Mouse (Mus musculus) hematopoietic stem cell, adult 5-6 weeks (primary cell): ENCODE measurements around the gene Pram1. TPM values are rescaled to one million over a fixed set of nuclear protein-coding genes. Genes with fewer than 3 reads are reported as not detected.

Experiments used
- ATAC-seq, 2 experiments: fragments of 125-278 bp in 1 of 2; replicated peaks in 1 of 2; 2 replicates each; pipeline ENCODE4 v1.8.0; 2016 to 2017; ENCODE audit warnings: inconsistent platforms in 2 of 2, mild to moderate bottlenecking in 2 of 2, moderate number of reproducible peaks in 2 of 2, low read depth in 1 of 2, moderate TSS enrichment in 1 of 2; ENCODE audit not compliant: low FRiP score in 2 of 2, poor library complexity in 2 of 2, severe bottlenecking in 2 of 2, insufficient read depth in 1 of 2, low TSS enrichment in 1 of 2
- total RNA-seq: library from RNA; stranded (forward); fragments of 172-1452, 232-1000 nt; gene quantifications from 2 replicates; pipeline ENCODE4 v1.2.3, GENCODE M21; 2017

The Pram1 gene
- total RNA-seq, 1 experiment from 2014 or later, result 2.7 TPM

- ATAC-seq, result no peak
Observed at GRCm38 (mm10) chr17:33644068-33644467, 6.2 kb downstream of the Pram1 start.

DNA sequence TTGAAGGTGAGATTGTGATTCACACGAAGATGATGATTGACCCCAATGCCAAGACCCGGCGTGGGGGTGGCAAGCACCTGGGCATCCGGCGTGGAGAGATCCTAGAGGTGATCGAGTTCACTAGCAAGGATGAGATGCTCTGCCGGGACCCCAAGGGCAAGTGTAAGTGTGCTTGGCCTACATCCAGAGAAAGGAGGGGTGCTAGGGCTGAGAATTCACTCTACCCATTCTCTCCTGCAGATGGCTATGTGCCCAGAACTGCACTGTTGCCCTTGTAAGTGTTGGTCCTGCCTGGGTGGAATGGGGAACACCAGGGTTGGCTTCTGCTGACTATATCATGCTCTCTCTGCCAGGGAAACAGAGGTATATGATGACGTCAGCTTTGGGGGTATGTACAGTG, 7.2 kb downstream of the Pram1 start:
- ATAC-seq, result no peak

DNA sequence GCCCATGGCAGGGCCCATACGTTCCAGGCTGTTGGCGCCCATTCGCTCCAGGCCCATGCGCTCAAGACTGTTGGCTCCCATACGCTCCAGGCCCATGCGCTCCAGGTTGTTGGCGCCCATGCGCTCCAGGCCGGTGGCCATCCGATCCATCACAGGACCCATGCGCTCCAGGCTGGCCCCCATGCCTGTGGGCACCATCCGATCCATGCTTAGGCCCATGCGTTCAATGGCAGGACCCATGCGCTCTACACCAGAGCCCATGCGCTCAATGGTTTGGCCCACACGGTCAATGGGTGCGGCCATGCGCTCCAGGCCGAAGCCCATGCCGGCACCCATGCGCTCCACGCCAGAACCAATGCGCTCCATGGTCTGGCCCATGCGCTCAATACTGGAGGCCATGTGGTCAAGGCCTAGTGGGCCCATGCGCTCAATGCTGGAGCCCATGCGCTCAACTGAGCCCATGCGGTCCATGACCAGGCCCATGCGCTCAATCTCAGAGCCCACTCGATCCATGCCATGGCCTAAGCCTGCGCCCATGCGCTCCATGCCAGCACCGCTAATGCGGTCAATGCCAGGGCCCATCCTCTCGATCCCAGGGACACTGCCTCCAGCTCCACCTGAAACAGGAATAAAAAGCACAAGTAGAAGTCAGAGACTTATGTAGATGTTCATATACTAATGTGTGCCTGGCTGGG, 12.1 kb downstream of the Pram1 start:
- no peak for ATAC-seq

- no peak for ATAC-seq
Observed at GRCm38 (mm10) chr17:33666813-33667212, 29.0 kb downstream of the Pram1 start.

DNA sequence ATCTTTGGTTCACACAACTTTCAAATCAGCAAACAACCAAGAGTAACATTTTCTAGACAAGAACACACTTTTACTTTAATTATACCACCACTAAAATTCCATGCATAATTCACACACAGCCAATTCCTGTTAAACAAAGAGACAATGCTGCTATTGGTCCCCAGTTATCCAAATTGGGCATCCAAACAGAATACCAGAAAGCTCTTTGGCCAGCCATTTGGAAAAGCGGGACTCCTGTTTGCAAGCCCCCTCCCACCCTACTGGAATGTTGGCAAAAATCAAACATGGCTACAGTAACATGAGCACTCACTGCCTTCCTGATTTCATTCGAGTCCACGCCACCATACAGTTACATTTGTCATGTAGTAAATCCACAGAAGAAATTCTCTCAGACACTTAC, 31.8 kb downstream of the Pram1 start:
- no peak for ATAC-seq

- ATAC-seq, result no peak
Observed at GRCm38 (mm10) chr17:33673837-33674236, 36.0 kb downstream of the Pram1 start.

GRCm38 (mm10) chr17:33675452-33675851, 37.6 kb downstream of the Pram1 start:
- ATAC-seq, result no peak

GRCm38 (mm10) chr17:33676086-33676485, 38.2 kb downstream of the Pram1 start:
- no peak for ATAC-seq

DNA sequence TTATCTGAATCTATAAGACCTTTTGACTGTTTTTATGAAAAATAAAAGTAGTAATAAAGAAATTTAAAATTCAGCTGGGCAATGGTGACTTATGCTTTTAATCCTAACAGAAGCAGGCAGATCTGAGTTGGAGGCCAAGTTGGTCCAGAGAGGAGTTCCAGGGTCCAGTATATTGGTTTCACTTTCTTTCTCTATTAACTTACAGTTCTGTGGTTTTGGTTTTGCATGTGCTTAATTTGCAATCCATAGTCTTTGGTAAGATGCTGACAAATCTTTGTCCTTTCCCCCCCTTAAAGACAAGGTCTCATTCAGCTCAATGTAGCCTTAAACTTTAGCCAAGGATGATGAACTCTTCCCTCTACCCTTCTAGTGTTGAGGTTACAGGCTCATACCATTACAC, 40.9 kb downstream of the Pram1 start:
- no peak for ATAC-seq

- ATAC-seq, result no peak
Observed at GRCm38 (mm10) chr17:33681767-33682166, 43.9 kb downstream of the Pram1 start.

- peak; percentile 58 to 71 for ATAC-seq
Observed at GRCm38 (mm10) chr17:33684671-33685231, 46.9 kb downstream of the Pram1 start.

DNA sequence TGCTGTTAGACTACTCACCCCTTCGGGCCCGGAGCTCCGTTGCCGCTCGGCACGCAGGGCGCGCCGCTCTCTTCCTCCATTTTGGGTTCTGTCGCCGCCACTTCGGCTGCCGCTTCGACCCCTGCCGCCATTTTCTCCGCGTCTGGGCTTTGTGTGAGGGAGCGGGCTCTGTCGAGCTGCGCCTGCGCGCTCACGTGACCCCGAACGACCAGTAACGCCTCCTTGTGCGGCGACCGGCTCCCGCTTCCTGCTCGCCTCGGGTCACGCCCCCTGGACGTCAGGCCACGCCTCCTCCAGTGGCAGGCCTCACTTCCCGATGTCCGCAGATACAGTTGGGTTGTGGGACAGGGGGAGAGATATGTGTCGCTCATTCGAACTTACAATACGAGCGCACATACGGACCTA, 47.4 kb downstream of the Pram1 start:
- ATAC-seq, result peak; percentile 90 to 96

GRCm38 (mm10) chr17:33686760-33687159, 48.9 kb downstream of the Pram1 start, which contains the start of gene Hnrnpm:
Gene Hnrnpm, minus strand, starts transcription at chr17:33686860.
- no peak for ATAC-seq

Other genes with a start within 250 kb of the Pram1 start
- 15.0 and 63.8 TPM in 2 replicates for gene Zfp101, start 243.4 kb upstream of the Pram1 start, total RNA-seq
- not detected in 2 replicates for gene Actl9, start 205.2 kb upstream of the Pram1 start, total RNA-seq
- gene Adamts10, start 113.9 kb upstream of the Pram1 start, total RNA-seq, result 49.4 and 63.8 TPM in 2 replicates
- gene Myo1f, start 82.3 kb upstream of the Pram1 start, total RNA-seq, result 54.8 and 76.2 TPM in 2 replicates
- 19.2 and 19.3 TPM in 2 replicates for gene Zfp414, start 9.0 kb upstream of the Pram1 start, total RNA-seq
- gene Hnrnpm, start 48.8 kb downstream of the Pram1 start, total RNA-seq, result 275 and 543 TPM in 2 replicates
- gene March2, start 80.6 kb downstream of the Pram1 start, total RNA-seq, result 20.5 and 28.7 TPM in 2 replicates
- gene Rab11b, start 122.5 kb downstream of the Pram1 start, total RNA-seq, result 31.6 and 49.3 TPM in 2 replicates
- 5.6 and 6.6 TPM in 2 replicates for gene Angptl4, start 143.8 kb downstream of the Pram1 start, total RNA-seq
- gene Kank3, start 172.5 kb downstream of the Pram1 start, total RNA-seq, result 7.6 and 12.8 TPM in 2 replicates
- gene Rps28, start 186.5 kb downstream of the Pram1 start, total RNA-seq, result 2,029 and 3,129 TPM in 2 replicates
- gene Ndufa7, start 186.5 kb downstream of the Pram1 start, total RNA-seq, result 123 and 126 TPM in 2 replicates
- 11.3 and 22.1 TPM in 2 replicates for gene Cd320, start 205.0 kb downstream of the Pram1 start, total RNA-seq
- not detected in 2 replicates for gene Gm7029, start 235.8 kb downstream of the Pram1 start, total RNA-seq